Comparison of ENCODE assay signal across 24 mouse cellular contexts in the genomic region with DNA sequence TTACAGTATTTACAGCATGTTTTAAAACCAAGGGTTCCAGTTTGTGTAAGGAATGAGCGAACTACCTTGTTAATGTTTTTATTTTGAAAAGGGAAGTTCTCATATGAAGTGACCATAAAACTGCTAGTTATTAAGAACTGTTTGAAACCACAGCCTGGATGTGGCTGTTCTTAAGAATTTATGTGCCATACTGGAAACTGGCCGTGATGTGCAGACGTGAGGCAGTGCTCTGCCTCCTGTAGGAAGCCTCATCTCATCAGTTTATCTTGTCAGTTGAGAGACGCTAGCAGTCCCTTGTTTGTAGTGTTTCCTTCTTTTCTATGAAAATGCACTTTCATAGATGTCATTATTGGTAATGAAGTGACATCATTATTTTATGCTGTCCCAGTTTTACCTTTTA.
"Had no signal": no experiment of that assay in that cellular context is flagged by ENCODE, and none has a peak within 500 bp of the region (broad histone marks: within the 10 kb centered on the region; RNA-seq: fewer than 3 reads in every experiment).

No protein-coding gene starts in this region.

- H3K27ac ChIP-seq: heart, adult 2 months; heart, embryonic 10.5 days; hindbrain, embryonic 13.5 days; hindbrain, embryonic 15.5 days; hindbrain, postnatal 0 days; kidney, embryonic 15.5 days; kidney, postnatal 0 days; limb, embryonic 13.5 days; limb, embryonic 15.5 days; liver, embryonic 12.5 days; liver, embryonic 14.5 days had no signal

- DNase-seq: forebrain, postnatal 0 days; gastrocnemius, postnatal 14 days; gastrocnemius, postnatal 36 days; heart, adult 2 months; heart, postnatal 10 days; heart, postnatal 4 days; kidney, adult 2 months; kidney, adult 9 months; kidney, postnatal 14 days; kidney, postnatal 36 days; layer of hippocampus, postnatal 36 days; left cerebral cortex, postnatal 4 days had no signal

- ATAC-seq: forebrain, postnatal 0 days; hindbrain, postnatal 0 days; intestine, embryonic 16.5 days; liver, embryonic 12.5 days had no signal

- H3K4me3 ChIP-seq: heart, adult 2 months; heart, embryonic 10.5 days; heart, embryonic 12.5 days; hindbrain, embryonic 13.5 days; hindbrain, embryonic 15.5 days; kidney, embryonic 15.5 days; limb, embryonic 13.5 days; limb, embryonic 15.5 days; liver, embryonic 12.5 days had no signal
